ENCODE assay signal across 20 mouse cellular contexts in genomic region chr7:101426692-101427091, GRCm38 (mm10). TPM values are rescaled to one million over a fixed set of nuclear protein-coding genes. Genes with fewer than 3 reads are reported as not detected.
DNase-seq lines count a peak whose midpoint lies in the region; ATAC-seq and TF ChIP-seq lines count a peak whose summit lies in the region.
"Had no signal": no experiment of that assay in that cellular context is flagged by ENCODE, and none has a peak within 500 bp of the region (broad histone marks: within the 10 kb centered on the region; RNA-seq: fewer than 3 reads in every experiment).

No protein-coding gene starts in this region.

- WGBS in hindbrain, postnatal 0 days = 74% methylated on average over 8 of the region's 8 CpGs
- 74% methylated on average over 8 of the region's 8 CpGs for WGBS in hindbrain, embryonic 11.5 days

- H3K4me2 ChIP-seq in hindbrain, postnatal 0 days (ENCODE audit: low read depth, low read length) = no peak overlapping the region
- H3K4me2 ChIP-seq in hindbrain, embryonic 11.5 days (replicated peaks; ENCODE audit: low read depth, low read length) = no peak overlapping the region
- H3K4me2 ChIP-seq: embryonic facial prominence, embryonic 13.5 days had no signal

- no peak for DNase-seq in hindbrain, postnatal 0 days (ENCODE audit: low spot score)
- DNase-seq in hindbrain, embryonic 11.5 days (ENCODE audit: low spot score) = no peak
- peak; percentile 14 for DNase-seq in NIH3T3 (ENCODE audit: low read depth)
- DNase-seq in left cerebral cortex, postnatal 36 days (ENCODE audit: low spot score in 2 of 2) = peak; percentile 69 to 79
- DNase-seq in right cerebral cortex, postnatal 10 days (ENCODE audit: low spot score in 2 of 2) = peak; percentile 66 to 84
- no peak for DNase-seq in heart, postnatal 25 days (ENCODE audit: low spot score)
- DNase-seq in spleen, postnatal 36 days (ENCODE audit: low spot score in 2 of 2) = no peak
- DNase-seq: adrenal gland, adult 2 months; cerebellum, postnatal 10 days; gastrocnemius, postnatal 10 days; heart, postnatal 14 days; kidney, postnatal 10 days; layer of hippocampus, adult 9-11 months; lung, adult 18-20 months; thymus, postnatal 4 days had no signal

- H3K9me3 ChIP-seq in hindbrain, postnatal 0 days (ENCODE audit: low read length) = no peaks in the 10 kb centered on the region
- no peaks in the 10 kb centered on the region for H3K9me3 ChIP-seq in hindbrain, embryonic 11.5 days (ENCODE audit: control insufficient read depth, low read length)
- H3K9me3 ChIP-seq: embryonic facial prominence, embryonic 13.5 days; forebrain, embryonic 10.5 days had no signal

- intact Hi-C loops in left cerebral cortex, postnatal 36 days (cut with DNase I) = no loop called here
- intact Hi-C loops in heart, postnatal 25 days (cut with DNase I) = loop anchor here (5.0 kb wide), 1 partner anchor 116 kb away; no protein-coding TSS in a partner anchor

- H3K4me1 ChIP-seq in hindbrain, postnatal 0 days (ENCODE audit: insufficient read depth, low read length) = peaks cover 11% of the 10 kb centered on the region
- H3K4me1 ChIP-seq in hindbrain, embryonic 11.5 days (replicated peaks; ENCODE audit: control insufficient read depth, insufficient read depth, low read length) = no peaks in the 10 kb centered on the region
- H3K4me1 ChIP-seq: embryonic facial prominence, embryonic 13.5 days had no signal

- no peak overlapping the region for H3K4me3 ChIP-seq in hindbrain, postnatal 0 days (ENCODE audit: low read length)
- H3K4me3 ChIP-seq in hindbrain, embryonic 11.5 days (ENCODE audit: low read depth, low read length) = no peak overlapping the region
- H3K4me3 ChIP-seq: embryonic facial prominence, embryonic 13.5 days; forebrain, embryonic 10.5 days had no signal

- TF ChIP-seq CTCF in hindbrain, postnatal 0 days (IDR thresholded peaks at IDR 0.05; ENCODE audit: low read depth) = no peak

- H3K27me3 ChIP-seq in hindbrain, postnatal 0 days (ENCODE audit: insufficient read depth, low read length) = no peaks in the 10 kb centered on the region
- H3K27me3 ChIP-seq in hindbrain, embryonic 11.5 days (ENCODE audit: control insufficient read depth, insufficient read depth, low read length) = no peaks in the 10 kb centered on the region; the same call in 1 of the 2 replicates

- ATAC-seq in hindbrain, postnatal 0 days = peak; percentile 5; the same call in 1 of the 2 replicates
- ATAC-seq in hindbrain, embryonic 11.5 days (ENCODE audit: low FRiP score) = no peak

- H3K27ac ChIP-seq in hindbrain, postnatal 0 days = no peak overlapping the region
- no peak overlapping the region for H3K27ac ChIP-seq in hindbrain, embryonic 11.5 days (ENCODE audit: low read depth, low read length)
- H3K27ac ChIP-seq: embryonic facial prominence, embryonic 13.5 days; macrophage; stomach, postnatal 0 days had no signal

- H3K9ac ChIP-seq in hindbrain, postnatal 0 days (replicated peaks; ENCODE audit: low read length) = no peak overlapping the region
- no peak overlapping the region for H3K9ac ChIP-seq in hindbrain, embryonic 11.5 days (ENCODE audit: low read depth, low read length)
- H3K9ac ChIP-seq: embryonic facial prominence, embryonic 13.5 days had no signal

- H3K36me3 ChIP-seq in hindbrain, postnatal 0 days (ENCODE audit: insufficient read depth, low read length) = no peaks in the 10 kb centered on the region
- no peaks in the 10 kb centered on the region for H3K36me3 ChIP-seq in hindbrain, embryonic 11.5 days (ENCODE audit: control insufficient read depth, insufficient read depth, low read length)
- H3K36me3 ChIP-seq: embryonic facial prominence, embryonic 13.5 days; forebrain, embryonic 10.5 days had no signal

RNA-seq across cellular contexts. Expression of gene Pde2a, which starts 5.2 kb away (rescaled TPM):
- 54.4 and 55.8 TPM in 2 replicates for total RNA-seq in hindbrain, postnatal 0 days (2014; rRNA removed)
- polyA plus RNA-seq in hindbrain, postnatal 0 days (2015; fragmentation: Nextera tagmentation; extraction: Ambion mirVana) = 26.7 and 27.1 TPM in 2 replicates
- 14.4 and 17.8 TPM in 2 replicates for polyA plus RNA-seq in hindbrain, embryonic 11.5 days (2014; fragmentation: Nextera tagmentation; extraction: Ambion mirVana)
- total RNA-seq in left cerebral cortex, postnatal 36 days (2021) = 100 to 1,000 TPM; 349 to 377 TPM
- 10 to 100 TPM; 63.6 to 65.9 TPM for total RNA-seq in heart, postnatal 25 days (2021)

RNA-seq across cellular contexts. Expression of gene Gm45837, which starts 16.0 kb away (rescaled TPM):
- total RNA-seq in hindbrain, postnatal 0 days (2014; rRNA removed) = not detected in 2 replicates
- not detected in 2 replicates for polyA plus RNA-seq in hindbrain, postnatal 0 days (2015; fragmentation: Nextera tagmentation; extraction: Ambion mirVana)
- polyA plus RNA-seq in hindbrain, embryonic 11.5 days (2014; fragmentation: Nextera tagmentation; extraction: Ambion mirVana) = 0.99 TPM in 1 of 2 replicates, not detected in the other
- 1 to 10 TPM in 1 of 2 experiments, not detected in 1; 1.7 TPM for total RNA-seq in left cerebral cortex, postnatal 36 days (2021)
- total RNA-seq in heart, postnatal 25 days (2021) = not detected
- total RNA-seq: adrenal gland, adult 2 months; heart, postnatal 14 days had no signal
- polyA plus RNA-seq: C2C12; forebrain, embryonic 10.5 days; macrophage had no signal

Comparison
In these comparisons a context has a peak if more than half of its experiments do, and no peak if none do; other contexts are left out.
1. DNase-seq: peak in NIH3T3 (single experiment), left cerebral cortex, postnatal 36 days (2 of 2) and right cerebral cortex, postnatal 10 days (2 of 2); none in hindbrain, postnatal 0 days (single experiment), hindbrain, embryonic 11.5 days (single experiment), heart, postnatal 25 days (single experiment) and spleen, postnatal 36 days (0 of 2).